Mouse (Mus musculus) hindbrain, postnatal 0 days (tissue): ENCODE results near the gene Aldh3b2. TPM values are rescaled to one million over a fixed set of nuclear protein-coding genes. Genes with fewer than 3 reads are reported as not detected.
A peak's percentile ranks its signal among the peaks of the same experiment; 100 is the strongest.

Experiments
- ATAC-seq: fragments of 200-750 bp; cut with Nextera tagmentation; 2 replicates; pipeline ENCODE4 v1.8.0; 2017; ENCODE audit warnings: mild to moderate bottlenecking, moderate TSS enrichment, moderate library complexity
- DNase-seq: peaks from one replicate; pipeline ENCODE4 v3.0.0-alpha.2; 2015; ENCODE audit warnings: low spot score
- H3K27ac ChIP-seq: fragments of 300-500 bp; sonication (generic); 2 replicates; pipeline ENCODE4 v1.5.1; 2014; ENCODE audit warnings: mild to moderate bottlenecking
- H3K27me3 ChIP-seq: fragments of 300-500 bp; sonication (generic); 2 replicates; pipeline ENCODE4 v1.6.1; 2014; ENCODE audit warnings: low read length, mixed read lengths; ENCODE audit not compliant: insufficient read depth
- H3K36me3 ChIP-seq: fragments of 300-500 bp; sonication (generic); 2 replicates; pipeline ENCODE4 v1.6.1; 2014; ENCODE audit warnings: low read length, mixed read lengths; ENCODE audit not compliant: insufficient read depth
- H3K4me1 ChIP-seq: fragments of 300-500 bp; sonication (generic); 2 replicates; pipeline ENCODE4 v1.6.1; 2014; ENCODE audit warnings: antibody characterized with exemption, low read length, mixed read lengths; ENCODE audit not compliant: insufficient read depth
- H3K4me2 ChIP-seq: fragments of 300-500 bp; sonication (generic); 2 replicates; pipeline ENCODE4 v1.6.1; 2014; ENCODE audit warnings: low read depth, mild to moderate bottlenecking, low read length, moderate library complexity, mixed read lengths
- H3K4me3 ChIP-seq: fragments of 300-500 bp; sonication (generic); 2 replicates; pipeline ENCODE4 v1.5.1; 2014; ENCODE audit warnings: low read length
- H3K9ac ChIP-seq: fragments of 300-500 bp; sonication (generic); replicated peaks from 2 replicates; pipeline ENCODE4 v1.6.1; 2014; ENCODE audit warnings: mild to moderate bottlenecking, low read length, moderate library complexity, mixed read lengths
- H3K9me3 ChIP-seq: fragments of 300-500 bp; sonication (generic); 2 replicates; pipeline ENCODE4 v1.6.1; 2016; ENCODE audit warnings: low read length, mixed read lengths
- CTCF ChIP-seq: IDR thresholded peaks from 2 replicates; pipeline ENCODE4 v1.5.1; 2016; ENCODE audit warnings: antibody characterized with exemption, control low read depth, low read depth
- WGBS: fragments of 180-500 bp; shearing (Covaris S2); extraction: QIAGEN DNeasy Blood & Tissue Kit; methylation state at CpG from one replicate; pipeline ENCODE4 v1.1.7; 2014; 5-methylcytosine and 5-hydroxymethylcytosine counted together
- polyA plus RNA-seq: library from polyadenylated mRNA; unstranded; fragments of >200 nt; fragmentation: Nextera tagmentation; extraction: Ambion mirVana; gene quantifications from 2 replicates; pipeline ENCODE4 v1.2.1, GENCODE M21; 2015
- total RNA-seq: library from RNA; depleted of rRNA; stranded (reverse); fragments of >200 nt; gene quantifications from 2 replicates; pipeline ENCODE4 v1.2.3, GENCODE M21; 2014; rRNA removed

Aldh3b2 gene
- total RNA-seq (0.32 and 1.1 TPM in 2 replicates), polyA plus RNA-seq (0.95 and 1.4 TPM in 2 replicates)

GRCm38 (mm10) chr19:3972229-3972628 lies at the start of gene Aldh3b2:
Aldh3b2 (plus strand) TSS chr19:3972328.
- Histone ChIP-seq H3K27me3 (no peaks in the 10 kb centered on the region), H3K4me2 (no peak within 1 kb of the TSS), H3K4me1 (no peaks in the 10 kb centered on the region), H3K9ac (no peak within 1 kb of the TSS), H3K27ac (no peak within 1 kb of the TSS), H3K4me3 (no peak within 1 kb of the TSS), H3K36me3 (no peaks in the 10 kb centered on the region), H3K9me3 (no peaks in the 10 kb centered on the region)
- DNase-seq (no peak), ATAC-seq (no peak)
- no peak for TF ChIP-seq CTCF
- 60% methylated on average over 9 of the region's 9 CpGs for WGBS

- Histone ChIP-seq H3K4me2 (no peak overlapping the region), H3K4me3 (no peak overlapping the region), H3K27ac (no peak overlapping the region), H3K27me3 (no peaks in the 10 kb centered on the region), H3K9me3 (no peaks in the 10 kb centered on the region), H3K4me1 (no peaks in the 10 kb centered on the region), H3K36me3 (no peaks in the 10 kb centered on the region), H3K9ac (no peak overlapping the region)
- 58% methylated on average over 10 of the region's 10 CpGs for WGBS
- TF ChIP-seq CTCF = no peak
- DNase-seq (no peak), ATAC-seq (no peak)
Measured at GRCm38 (mm10) chr19:3922661-3923371, 49.3 kb upstream of the Aldh3b2 start.

- no peak for TF ChIP-seq CTCF
- H3K9me3 ChIP-seq = no peaks in the 10 kb centered on the region
- no peaks in the 10 kb centered on the region for H3K27me3 ChIP-seq
- H3K36me3 ChIP-seq = no peaks in the 10 kb centered on the region
- no peak overlapping the region for H3K4me3 ChIP-seq
- H3K9ac ChIP-seq = no peak overlapping the region
- H3K4me2 ChIP-seq = no peak overlapping the region
- no peak for DNase-seq
- WGBS = 52% methylated on average over 13 of the region's 13 CpGs
- ATAC-seq = no peak
- no peak overlapping the region for H3K27ac ChIP-seq
- H3K4me1 ChIP-seq = no peaks in the 10 kb centered on the region
Measured at GRCm38 (mm10) chr19:3923586-3923985, 48.5 kb upstream of the Aldh3b2 start.

- H3K9me3 ChIP-seq = no peaks in the 10 kb centered on the region
- no peak for TF ChIP-seq CTCF
- H3K4me1 ChIP-seq = no peaks in the 10 kb centered on the region
- H3K4me3 ChIP-seq = no peak overlapping the region
- H3K27me3 ChIP-seq = no peaks in the 10 kb centered on the region
- no peak for DNase-seq
- H3K4me2 ChIP-seq = no peak overlapping the region
- no peak overlapping the region for H3K9ac ChIP-seq
- ATAC-seq = no peak
- no peaks in the 10 kb centered on the region for H3K36me3 ChIP-seq
- H3K27ac ChIP-seq = no peak overlapping the region; the same call in 1 of the 2 replicates
- WGBS = 75% methylated on average over 8 of the region's 8 CpGs
Measured at GRCm38 (mm10) chr19:3924190-3924589, 47.9 kb upstream of the Aldh3b2 start.

- no peak for TF ChIP-seq CTCF
- no peaks in the 10 kb centered on the region for H3K27me3 ChIP-seq
- no peaks in the 10 kb centered on the region for H3K9me3 ChIP-seq
- no peaks in the 10 kb centered on the region for H3K36me3 ChIP-seq
- no peak for ATAC-seq
- no peak overlapping the region for H3K4me3 ChIP-seq
- WGBS = 94% methylated on average over 7 of the region's 7 CpGs
- H3K4me1 ChIP-seq = no peaks in the 10 kb centered on the region
- DNase-seq = no peak
- no peak overlapping the region for H3K9ac ChIP-seq
- no peak overlapping the region for H3K27ac ChIP-seq
- no peak overlapping the region for H3K4me2 ChIP-seq
Measured at GRCm38 (mm10) chr19:3924868-3925267, 47.3 kb upstream of the Aldh3b2 start.

GRCm38 (mm10) chr19:3925859-3926258 lies 46.3 kb upstream of the Aldh3b2 start:
- no peaks in the 10 kb centered on the region for H3K9me3 ChIP-seq
- H3K4me2 ChIP-seq = no peak overlapping the region
- H3K27ac ChIP-seq = no peak overlapping the region
- no peaks in the 10 kb centered on the region for H3K36me3 ChIP-seq
- H3K9ac ChIP-seq = no peak overlapping the region
- no peak for ATAC-seq
- H3K4me3 ChIP-seq = no peak overlapping the region
- 87% methylated on average over 6 of the region's 6 CpGs for WGBS
- no peaks in the 10 kb centered on the region for H3K27me3 ChIP-seq
- TF ChIP-seq CTCF = no peak
- DNase-seq = no peak
- H3K4me1 ChIP-seq = 0 out of 2 replicates have a peak, but pooled peaks cover 9% of the 10 kb centered on the region

- WGBS = 64% methylated on average over 3 of the region's 3 CpGs
- no peak for DNase-seq
Measured at GRCm38 (mm10) chr19:3926279-3926678, 45.8 kb upstream of the Aldh3b2 start.

More at GRCm38 (mm10) chr19:3926279-3926678, 45.8 kb upstream of the Aldh3b2 start:
- Histone ChIP-seq H3K27me3 (no peaks in the 10 kb centered on the region), H3K27ac (no peak overlapping the region), H3K36me3 (no peaks in the 10 kb centered on the region), H3K4me1 (0 out of 2 replicates have a peak, but pooled peaks cover 9% of the 10 kb centered on the region), H3K4me3 (no peak overlapping the region), H3K4me2 (no peak overlapping the region), H3K9me3 (no peaks in the 10 kb centered on the region), H3K9ac (no peak overlapping the region)
- no peak for ATAC-seq
- 0 out of 2 replicates have a peak, but pooled peaks have one; percentile 15 for TF ChIP-seq CTCF
